Mouse (Mus musculus) lung, embryonic 14.5 days (tissue): ENCODE measurements at regions not wholly inside any gene's neighbourhood (a gene's known extent, or its start where the extent isn't known, plus 50 kb on each side); places are given as distances from the start of the nearest gene placed in this dataset.

Experiments
- ATAC-seq: fragments of 200-750 bp; cut with Nextera tagmentation; 2 replicates; pipeline ENCODE4 v1.8.0; 2017; ENCODE audit warnings: mild to moderate bottlenecking, moderate TSS enrichment, moderate library complexity; ENCODE audit not compliant: insufficient read depth
- DNase-seq: peaks from one replicate; pipeline ENCODE4 v3.0.0-alpha.2; 2015
- H3K27ac ChIP-seq: fragments of 300-500 bp; sonication (generic); 2 replicates; pipeline ENCODE4 v1.5.1; 2014; ENCODE audit warnings: low read depth, mild to moderate bottlenecking, moderate library complexity
- H3K27me3 ChIP-seq: fragments of 300-500 bp; sonication (generic); 2 replicates; pipeline ENCODE4 v1.6.1; 2014; ENCODE audit warnings: low read length, control low read depth; ENCODE audit not compliant: insufficient read depth
- H3K36me3 ChIP-seq: fragments of 300-500 bp; sonication (generic); 2 replicates; pipeline ENCODE4 v1.6.1; 2014; ENCODE audit warnings: control low read depth; ENCODE audit not compliant: insufficient read depth
- H3K4me1 ChIP-seq: fragments of 300-500 bp; sonication (generic); 2 replicates; pipeline ENCODE4 v1.6.1; 2014; ENCODE audit warnings: antibody characterized with exemption, control low read depth; ENCODE audit not compliant: insufficient read depth
- H3K4me2 ChIP-seq: fragments of 300-500 bp; sonication (generic); 2 replicates; pipeline ENCODE4 v1.6.1; 2014; ENCODE audit warnings: mild to moderate bottlenecking
- H3K4me3 ChIP-seq: fragments of 300-500 bp; sonication (generic); 2 replicates; pipeline ENCODE4 v1.5.1; 2014; ENCODE audit warnings: low read depth, low read length
- H3K9ac ChIP-seq: fragments of 300-500 bp; sonication (generic); 2 replicates; pipeline ENCODE4 v1.6.1; 2014
- H3K9me3 ChIP-seq: fragments of 300-500 bp; sonication (generic); 2 replicates; pipeline ENCODE4 v1.6.1; 2016; ENCODE audit warnings: low read depth, low read length, control low read depth
- CTCF ChIP-seq: IDR thresholded peaks from 2 replicates; pipeline ENCODE4 v1.5.1; 2016; ENCODE audit warnings: antibody characterized with exemption, low read depth
- WGBS: fragments of 180-500 bp; shearing (Covaris S2); extraction: QIAGEN DNeasy Blood & Tissue Kit; methylation state at CpG from one replicate; pipeline ENCODE4 v1.1.7; 2014; 5-methylcytosine and 5-hydroxymethylcytosine counted together

DNA sequence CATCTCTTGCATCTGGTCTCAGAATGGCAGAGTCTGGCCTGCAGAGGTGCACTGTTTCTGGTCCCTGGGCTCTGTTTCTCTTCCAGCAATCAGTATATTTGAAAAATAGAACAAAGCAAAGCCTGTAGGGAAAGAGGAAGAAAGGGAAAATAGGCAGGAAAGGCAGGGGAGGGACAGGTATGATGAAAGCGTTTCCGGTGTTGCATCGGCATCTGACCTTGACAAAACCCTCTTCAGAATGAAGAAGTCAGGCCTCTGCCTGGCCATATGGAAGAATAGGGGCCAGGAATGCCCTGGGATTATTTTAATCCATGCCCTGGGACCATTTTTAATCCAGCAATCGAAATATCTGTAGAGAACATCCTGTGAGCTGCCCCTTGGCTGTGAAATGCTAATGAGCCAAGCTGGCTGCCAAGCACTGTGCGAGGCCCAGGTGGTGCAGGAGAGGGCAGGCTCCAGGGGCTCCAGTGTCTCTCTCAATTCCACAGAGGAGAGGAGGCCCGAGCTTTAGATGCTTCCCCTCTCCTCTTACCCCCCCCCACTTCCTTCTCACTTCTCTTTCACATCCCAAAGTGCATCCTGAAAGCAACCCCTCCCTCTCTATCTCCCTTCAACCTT lies 136.7 kb downstream of the Cartpt start:
- H3K9ac ChIP-seq: no peak overlapping the region
- ATAC-seq (no peak), DNase-seq (no peak)
- WGBS: 65% methylated on average over 6 of the region's 6 CpGs
- TF ChIP-seq CTCF: no peak
- no peak overlapping the region for H3K4me3 ChIP-seq
- no peaks in the 10 kb centered on the region for H3K27me3 ChIP-seq
- no peak overlapping the region for H3K4me2 ChIP-seq
- no peaks in the 10 kb centered on the region for H3K36me3 ChIP-seq
- no peaks in the 10 kb centered on the region for H3K4me1 ChIP-seq
- no peaks in the 10 kb centered on the region for H3K9me3 ChIP-seq
- no peak overlapping the region for H3K27ac ChIP-seq

DNA sequence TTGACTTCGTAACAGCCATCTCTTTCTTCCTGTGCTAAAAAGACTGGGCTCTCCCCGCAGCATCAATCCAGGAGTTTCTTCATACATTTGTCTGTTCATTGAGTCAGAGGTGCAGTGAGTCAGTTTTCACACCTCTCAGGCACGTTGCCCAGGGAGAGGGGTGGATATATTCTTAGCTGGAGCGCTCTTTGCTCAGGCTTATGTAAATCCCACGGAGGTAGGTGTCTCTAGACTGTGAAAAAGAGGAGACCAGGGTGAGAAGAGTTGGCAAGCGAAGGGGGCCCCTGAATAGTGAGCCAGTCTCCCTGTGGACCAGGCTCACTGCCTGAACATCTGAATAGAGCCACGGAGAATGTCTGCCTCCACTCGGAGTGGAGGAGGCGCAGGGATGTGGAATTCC lies 139.0 kb downstream of the Cartpt start:
- H3K9me3 ChIP-seq: no peaks in the 10 kb centered on the region
- no peak overlapping the region for H3K4me3 ChIP-seq
- H3K27ac ChIP-seq: no peak overlapping the region
- no peak for TF ChIP-seq CTCF
- H3K4me1 ChIP-seq: no peaks in the 10 kb centered on the region
- no peak for DNase-seq
- no peak for ATAC-seq
- no peaks in the 10 kb centered on the region for H3K36me3 ChIP-seq
- H3K27me3 ChIP-seq: no peaks in the 10 kb centered on the region
- H3K4me2 ChIP-seq: no peak overlapping the region
- 58% methylated on average over 9 of the region's 9 CpGs for WGBS
- H3K9ac ChIP-seq: no peak overlapping the region

DNA sequence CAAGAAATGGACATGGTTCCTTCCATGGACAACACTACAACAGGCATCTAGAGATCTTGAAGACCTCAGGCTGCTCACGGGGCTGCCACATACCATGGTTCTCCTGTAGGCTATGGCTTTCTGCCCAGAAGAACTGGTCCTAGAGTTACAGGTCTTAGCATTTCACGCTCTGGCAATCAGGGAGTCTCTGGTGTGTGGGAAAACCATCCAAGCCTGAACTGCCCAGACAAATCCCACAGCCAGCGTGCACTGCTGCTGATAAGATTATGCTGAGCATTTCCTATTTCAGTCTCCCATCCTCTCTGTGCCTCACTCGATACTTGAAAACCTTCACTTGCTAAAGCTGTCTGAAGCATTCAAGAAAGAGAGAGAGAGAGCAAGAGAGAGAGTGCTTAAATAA lies 139.5 kb downstream of the Cartpt start:
- no peaks in the 10 kb centered on the region for H3K27me3 ChIP-seq
- H3K9me3 ChIP-seq: no peaks in the 10 kb centered on the region
- DNase-seq (no peak), ATAC-seq (no peak)
- H3K4me2 ChIP-seq: no peak overlapping the region
- no peaks in the 10 kb centered on the region for H3K36me3 ChIP-seq
- no peak for TF ChIP-seq CTCF
- H3K4me3 ChIP-seq: no peak overlapping the region
- H3K27ac ChIP-seq: no peak overlapping the region
- no peaks in the 10 kb centered on the region for H3K4me1 ChIP-seq
- 65% methylated on average over 4 of the region's 4 CpGs for WGBS
- no peak overlapping the region for H3K9ac ChIP-seq

- Histone ChIP-seq H3K4me2 (no peak overlapping the region), H3K9me3 (no peaks in the 10 kb centered on the region), H3K4me1 (no peaks in the 10 kb centered on the region), H3K4me3 (no peak overlapping the region), H3K27ac (no peak overlapping the region), H3K27me3 (no peaks in the 10 kb centered on the region), H3K9ac (no peak overlapping the region), H3K36me3 (no peaks in the 10 kb centered on the region)
- DNase-seq: no peak
- no peak for TF ChIP-seq CTCF
- no peak for ATAC-seq
- 73% methylated on average over 4 of the region's 4 CpGs for WGBS
Measured at GRCm38 (mm10) chr13:99760646-99761045, 140.2 kb downstream of the Cartpt start.

- no peak overlapping the region for H3K27ac ChIP-seq
- no peaks in the 10 kb centered on the region for H3K9me3 ChIP-seq
- H3K36me3 ChIP-seq: no peaks in the 10 kb centered on the region
- peak; percentile 65 for DNase-seq
- no peak overlapping the region for H3K9ac ChIP-seq
- ATAC-seq: no peak
- no peaks in the 10 kb centered on the region for H3K27me3 ChIP-seq
- H3K4me1 ChIP-seq: no peaks in the 10 kb centered on the region
- 43% methylated on average over 10 of the region's 10 CpGs for WGBS
- no peak overlapping the region for H3K4me3 ChIP-seq
- no peak for TF ChIP-seq CTCF
- H3K4me2 ChIP-seq: no peak overlapping the region
Measured at GRCm38 (mm10) chr13:99759256-99760044, 141.4 kb downstream of the Cartpt start.

GRCm38 (mm10) chr13:99754701-99755100 lies 146.2 kb downstream of the Cartpt start:
- no peak overlapping the region for H3K4me2 ChIP-seq
- 0 out of 2 replicates have a peak, but pooled peaks have one; percentile 41 for ATAC-seq
- no peak for DNase-seq
- TF ChIP-seq CTCF: no peak
- 58% methylated on average over 5 of the region's 5 CpGs for WGBS
- no peak overlapping the region for H3K27ac ChIP-seq
- H3K9me3 ChIP-seq: no peaks in the 10 kb centered on the region
- H3K27me3 ChIP-seq: no peaks in the 10 kb centered on the region
- H3K4me3 ChIP-seq: no peak overlapping the region
- H3K4me1 ChIP-seq: no peaks in the 10 kb centered on the region
- no peaks in the 10 kb centered on the region for H3K36me3 ChIP-seq
- no peak overlapping the region for H3K9ac ChIP-seq

- H3K4me3 ChIP-seq: no peak overlapping the region
- WGBS: 22% methylated on average over 5 of the region's 5 CpGs
- ATAC-seq: peak; percentile 84
Measured at GRCm38 (mm10) chr13:99754251-99754652, 146.6 kb downstream of the Cartpt start.

More at GRCm38 (mm10) chr13:99754251-99754652, 146.6 kb downstream of the Cartpt start:
- Histone ChIP-seq H3K4me2 (no peak overlapping the region), H3K4me1 (no peaks in the 10 kb centered on the region), H3K27me3 (no peaks in the 10 kb centered on the region), H3K36me3 (no peaks in the 10 kb centered on the region), H3K27ac (no peak overlapping the region), H3K9me3 (no peaks in the 10 kb centered on the region), H3K9ac (no peak overlapping the region)
- DNase-seq: peak; percentile 9
- TF ChIP-seq CTCF: no peak
